Mouse (Mus musculus) WW6 (cell line): ENCODE data around the gene Slc11a1.
"Not testable (repeated sequence)": the region's sequence is repeated elsewhere in the genome, so short reads cannot be mapped to it uniquely, and the experiment has no call there.

Source experiments
- DNase-seq: peaks from one replicate; pipeline ENCODE4 v3.0.0-alpha.2; 2013; ENCODE audit warnings: low read depth, low spot score

Gene Slc11a1

DNA sequence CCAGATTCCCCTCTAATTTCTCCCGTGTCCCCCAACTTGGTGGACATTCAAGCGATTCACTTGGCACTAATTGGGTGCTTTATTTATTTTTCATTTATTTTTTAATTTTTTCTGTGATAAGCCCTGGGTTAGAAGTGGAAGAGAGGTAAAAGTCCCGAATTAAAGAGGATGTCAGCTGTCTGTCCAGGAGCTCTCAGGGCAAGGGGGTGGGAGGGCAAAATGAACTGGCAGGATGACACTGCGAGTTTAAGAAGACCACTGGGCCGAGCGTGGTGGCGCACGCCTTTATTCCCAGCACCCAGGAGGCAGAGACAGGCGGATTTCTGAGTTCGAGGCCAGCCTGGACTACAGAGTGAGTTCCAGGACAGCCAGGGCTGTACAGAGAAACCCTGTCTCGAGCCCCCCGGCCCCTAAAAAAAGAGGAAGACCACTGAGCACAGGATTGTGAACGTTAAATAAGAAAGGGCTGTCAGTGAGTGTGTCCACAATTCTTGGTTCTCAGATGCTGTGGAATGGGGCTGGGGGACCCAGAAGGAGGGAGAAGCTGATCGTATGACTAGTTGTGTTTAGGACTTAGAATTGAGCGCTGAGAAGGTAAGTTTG is 12.5 kb downstream of the Slc11a1 start:
- no peak for DNase-seq

DNA sequence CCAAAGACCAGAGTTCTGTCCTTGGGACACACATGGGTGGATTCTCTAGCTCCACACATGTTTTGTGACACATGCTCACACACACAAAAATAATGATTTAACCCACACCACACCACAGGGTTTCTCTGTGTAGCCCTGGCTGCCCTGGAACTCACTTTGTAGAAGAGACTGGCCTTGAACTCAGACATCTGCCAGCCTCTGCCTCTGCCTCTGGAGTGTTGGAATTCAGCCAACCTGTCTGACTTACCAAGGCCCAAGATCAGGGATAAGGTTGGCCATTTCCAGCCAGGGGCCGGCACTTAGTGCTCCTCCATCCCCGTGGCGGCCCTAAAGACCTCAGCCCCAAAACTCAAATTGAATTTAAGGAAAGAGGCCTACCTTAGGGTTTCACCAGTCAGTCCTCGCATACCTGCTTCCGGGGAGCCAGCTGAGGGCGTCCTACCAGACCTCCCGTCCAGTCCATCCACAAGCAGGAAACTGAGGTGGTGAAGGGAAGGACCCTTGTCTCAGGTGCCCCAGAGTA is 13.5 kb downstream of the Slc11a1 start:
- no peak for DNase-seq

DNA sequence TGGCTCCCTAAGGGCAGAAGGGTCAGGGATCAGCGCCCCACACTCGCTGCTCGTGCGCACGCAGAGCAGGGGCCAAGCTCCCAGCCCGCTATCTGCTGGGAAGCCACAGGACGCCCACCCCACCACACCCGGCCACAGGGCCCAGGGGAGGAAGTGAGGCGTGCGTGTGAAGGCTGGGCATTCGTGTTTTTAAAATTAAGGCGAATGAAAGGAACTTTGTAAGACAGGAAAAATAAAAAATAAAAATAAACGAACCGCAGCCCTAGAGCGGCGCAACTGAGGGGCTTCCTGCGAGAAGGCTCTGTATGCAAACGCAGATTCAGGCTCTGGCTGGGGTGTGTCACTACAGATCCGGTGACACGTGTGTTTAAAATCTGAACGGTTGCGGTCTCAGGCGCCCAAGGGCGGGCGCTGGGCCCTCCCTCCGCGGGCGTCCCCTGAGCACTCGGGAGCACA is 14.9 kb downstream of the Slc11a1 start:
- no peak for DNase-seq

DNA sequence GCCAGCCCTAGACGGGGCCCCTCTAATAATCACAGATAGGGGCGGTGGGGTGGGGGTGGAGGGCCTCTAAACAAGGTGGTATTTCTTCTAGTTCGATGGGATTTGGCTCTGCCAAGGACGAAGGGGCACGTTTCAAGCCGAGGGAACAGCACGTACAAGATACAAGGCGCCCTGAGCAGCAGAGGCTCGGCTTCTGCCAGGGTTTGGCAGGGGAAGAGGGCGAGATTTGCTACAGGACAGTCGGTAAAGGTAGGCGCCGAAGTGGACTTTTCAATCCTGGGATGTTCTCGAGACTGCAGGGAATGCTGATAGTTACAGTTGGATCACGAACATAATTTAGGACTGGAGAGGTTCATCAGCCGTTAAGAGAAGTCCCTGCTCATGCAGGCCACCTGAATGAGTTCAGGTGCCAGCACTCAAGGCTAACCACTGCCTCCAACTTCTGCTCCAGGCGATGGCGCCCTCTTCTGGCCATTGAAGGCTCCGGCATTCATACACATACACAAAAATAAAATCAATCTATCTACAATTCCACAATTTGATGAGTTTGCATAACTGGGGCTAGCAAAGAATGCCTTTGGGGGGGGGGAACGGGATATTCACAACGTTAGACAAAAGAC is 15.4 kb downstream of the Slc11a1 start:
- no peak for DNase-seq

DNA sequence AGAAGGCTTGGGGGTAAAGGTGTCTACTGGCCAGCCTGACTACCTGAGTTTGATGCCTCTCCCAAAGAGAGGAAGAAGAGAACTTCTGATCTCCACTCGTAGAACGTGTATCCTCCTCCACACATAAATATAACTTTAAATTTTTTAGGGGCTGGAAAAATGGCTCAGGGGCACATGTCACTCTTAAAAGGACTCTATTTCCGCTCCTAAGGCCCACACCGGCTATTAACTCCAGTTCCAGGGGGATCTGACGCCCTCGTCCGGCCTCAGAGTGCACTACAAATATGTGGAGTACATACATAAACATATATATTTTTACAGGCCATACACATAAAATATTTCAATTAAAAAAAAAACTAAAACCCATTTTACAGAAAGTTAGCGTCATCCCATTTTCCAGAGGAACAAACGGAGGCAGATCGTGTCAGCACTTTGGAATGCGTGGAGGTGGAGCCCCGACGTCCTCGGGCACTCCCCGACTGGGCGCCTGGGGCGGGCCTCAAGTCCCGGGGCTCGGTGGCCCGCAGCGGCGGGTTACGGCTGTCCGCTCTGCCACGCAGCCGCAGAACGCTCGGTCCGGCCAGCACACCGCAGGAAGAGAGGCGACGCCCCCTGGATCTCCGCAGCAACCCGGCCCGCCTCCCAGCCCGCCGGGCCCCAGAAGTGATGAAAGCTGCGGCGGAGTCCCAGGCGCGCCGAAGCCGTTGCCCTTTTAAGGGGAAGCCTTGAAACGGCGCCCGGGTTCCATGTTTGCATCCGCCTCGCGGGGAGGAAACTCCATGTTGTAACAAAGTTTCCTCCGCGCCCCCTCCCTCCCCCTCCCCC is 16.1 kb downstream of the Slc11a1 start, which contains the start of gene Ctdsp1:
Gene Ctdsp1, plus strand, starts transcription at position 586 of the 825 bp plus-strand sequence.
- peak; percentile 70 for DNase-seq

DNA sequence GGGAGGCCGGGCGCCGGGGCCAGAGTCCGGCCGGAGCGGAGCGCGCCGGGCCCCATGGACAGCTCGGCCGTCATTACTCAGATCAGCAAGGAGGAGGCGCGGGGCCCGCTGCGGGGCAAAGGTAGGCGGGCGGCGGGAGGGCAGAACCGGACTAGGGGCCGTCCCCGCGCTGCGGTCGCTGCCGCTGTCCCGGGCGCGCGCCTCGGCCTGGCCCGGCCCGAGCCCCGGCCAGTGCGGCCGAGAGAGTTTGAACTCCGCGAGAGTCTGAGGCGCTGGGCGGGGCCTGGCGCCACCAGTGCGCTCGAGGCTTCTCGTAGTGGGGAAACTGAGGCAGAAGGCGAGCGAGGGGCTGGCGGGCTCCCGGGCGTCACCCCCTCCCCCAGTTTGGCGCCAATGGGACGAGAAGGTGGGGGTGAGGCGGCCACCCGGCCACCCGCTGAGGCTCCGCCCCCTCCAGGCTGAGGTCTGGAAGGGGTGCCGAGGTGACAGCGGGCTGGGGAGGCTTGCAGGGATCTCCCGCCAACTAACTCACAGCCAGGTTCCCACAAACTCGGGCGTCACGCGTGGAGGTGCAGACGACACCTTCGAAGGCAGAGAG is 16.9 kb downstream of the Slc11a1 start:
- no peak for DNase-seq

DNA sequence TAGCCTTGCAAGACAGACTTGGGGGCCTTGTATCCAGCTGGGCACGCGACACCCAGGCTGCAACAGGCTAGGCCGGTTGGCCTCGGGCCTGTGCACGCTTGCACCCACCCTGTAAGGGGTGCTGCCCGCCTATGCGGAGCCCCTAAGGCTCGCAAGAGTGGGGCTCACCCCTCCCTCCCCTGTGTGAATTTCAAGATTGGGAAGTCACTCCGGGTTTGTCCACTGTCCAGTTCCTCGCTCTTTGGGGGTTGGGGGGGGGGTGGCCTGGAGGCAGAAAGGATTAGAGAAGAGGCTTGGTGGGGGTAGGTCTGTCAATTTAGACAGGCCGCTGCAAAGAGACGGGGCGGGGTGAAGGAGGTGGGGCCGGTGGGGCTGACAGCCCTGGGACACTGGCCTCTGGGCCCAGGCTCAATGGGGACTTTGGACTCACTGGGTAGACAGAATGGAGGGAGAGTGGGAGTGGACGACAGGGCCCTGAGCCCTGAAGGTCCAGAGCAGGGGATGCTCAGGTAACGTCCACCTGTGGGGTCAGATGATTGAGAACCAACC is 17.5 kb downstream of the Slc11a1 start:
- no peak for DNase-seq

DNA sequence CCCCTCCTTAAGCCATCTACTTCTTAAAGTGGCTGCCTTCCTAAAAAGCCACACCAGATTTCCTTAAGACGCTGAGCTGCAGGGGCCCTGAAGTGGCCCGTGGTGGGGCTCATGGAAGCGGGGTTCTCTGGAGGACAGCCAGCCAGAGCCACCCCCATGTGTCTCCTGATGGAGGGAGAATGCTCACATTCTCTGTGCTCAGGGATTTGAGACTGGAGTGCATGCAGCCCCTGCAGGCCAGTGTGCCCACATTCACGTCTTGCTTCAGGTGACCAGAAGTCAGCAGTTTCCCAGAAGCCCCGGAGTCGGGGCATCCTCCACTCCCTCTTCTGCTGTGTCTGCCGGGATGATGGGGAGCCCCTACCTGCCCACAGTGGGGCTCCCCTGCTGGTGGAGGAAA is 18.0 kb downstream of the Slc11a1 start:
- no peak for DNase-seq

DNA sequence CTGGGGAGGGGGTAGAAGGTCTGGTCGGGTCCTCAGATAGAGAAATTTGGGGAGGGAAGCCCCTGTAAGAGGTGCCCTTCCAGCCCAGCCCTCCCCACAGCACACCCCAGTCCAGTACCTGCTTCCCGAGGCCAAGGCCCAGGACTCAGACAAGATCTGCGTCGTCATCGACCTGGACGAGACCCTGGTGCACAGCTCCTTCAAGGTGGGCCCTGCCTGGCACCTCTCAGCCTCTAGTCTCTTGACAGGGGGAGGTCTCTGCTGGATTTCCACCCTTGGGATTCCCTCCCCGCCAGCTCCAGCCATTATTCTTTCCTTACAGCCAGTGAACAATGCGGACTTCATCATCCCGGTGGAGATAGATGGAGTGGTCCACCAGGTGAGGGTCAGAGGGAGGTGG is 18.7 kb downstream of the Slc11a1 start:
- DNase-seq: no peak

DNA sequence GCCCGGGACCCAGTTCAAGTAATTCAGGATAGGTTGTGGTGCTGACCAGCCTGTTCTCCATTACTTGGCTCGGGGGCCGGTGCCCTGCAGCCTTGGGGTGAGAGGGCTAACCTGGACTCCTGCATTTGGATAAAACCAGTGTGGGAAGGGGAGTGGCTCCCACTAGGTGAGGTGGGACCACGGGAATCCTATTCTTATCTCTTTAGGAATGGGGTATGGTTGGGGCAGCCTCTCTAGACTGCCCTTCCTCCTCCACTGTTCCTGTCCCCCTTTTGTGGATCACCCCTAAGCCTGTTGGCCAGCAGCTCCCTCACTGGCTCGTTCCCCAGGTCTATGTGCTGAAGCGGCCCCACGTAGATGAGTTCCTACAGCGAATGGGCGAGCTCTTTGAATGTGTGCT is 19.3 kb downstream of the Slc11a1 start:
- no peak for DNase-seq

DNA sequence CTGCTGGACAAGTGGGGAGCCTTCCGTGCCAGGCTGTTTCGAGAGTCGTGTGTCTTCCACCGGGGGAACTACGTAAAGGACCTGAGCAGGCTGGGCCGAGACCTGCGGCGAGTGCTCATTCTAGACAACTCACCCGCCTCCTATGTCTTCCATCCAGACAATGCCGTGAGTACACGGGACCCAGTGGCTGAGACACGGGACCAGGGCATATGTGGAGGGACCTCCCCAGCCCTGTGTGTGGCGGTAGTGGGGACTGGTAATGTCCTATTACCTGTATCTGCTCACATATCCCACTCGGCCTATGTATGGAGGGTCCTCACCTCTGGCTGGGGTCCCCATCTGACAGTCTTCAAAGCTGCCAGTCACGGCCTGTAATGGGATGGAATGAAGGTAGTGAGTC is 19.9 kb downstream of the Slc11a1 start:
- no peak for DNase-seq

DNA sequence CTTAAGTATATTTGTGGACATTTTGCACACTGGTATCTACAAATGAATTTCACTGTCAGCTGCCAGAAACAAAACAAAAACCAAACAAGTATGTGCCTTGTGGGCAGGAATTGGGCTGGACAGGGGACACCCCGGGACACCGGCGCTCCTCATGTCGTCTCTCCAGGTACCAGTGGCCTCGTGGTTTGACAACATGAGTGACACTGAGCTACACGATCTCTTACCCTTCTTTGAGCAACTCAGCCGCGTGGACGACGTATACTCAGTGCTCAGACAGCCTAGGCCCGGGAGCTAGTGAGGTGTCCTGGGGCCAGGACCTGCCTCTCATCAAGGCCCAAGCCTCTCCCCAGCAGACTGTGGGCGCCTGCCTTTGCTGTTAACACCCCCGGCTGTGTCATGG is 20.3 kb downstream of the Slc11a1 start:
- no peak for DNase-seq

DNA sequence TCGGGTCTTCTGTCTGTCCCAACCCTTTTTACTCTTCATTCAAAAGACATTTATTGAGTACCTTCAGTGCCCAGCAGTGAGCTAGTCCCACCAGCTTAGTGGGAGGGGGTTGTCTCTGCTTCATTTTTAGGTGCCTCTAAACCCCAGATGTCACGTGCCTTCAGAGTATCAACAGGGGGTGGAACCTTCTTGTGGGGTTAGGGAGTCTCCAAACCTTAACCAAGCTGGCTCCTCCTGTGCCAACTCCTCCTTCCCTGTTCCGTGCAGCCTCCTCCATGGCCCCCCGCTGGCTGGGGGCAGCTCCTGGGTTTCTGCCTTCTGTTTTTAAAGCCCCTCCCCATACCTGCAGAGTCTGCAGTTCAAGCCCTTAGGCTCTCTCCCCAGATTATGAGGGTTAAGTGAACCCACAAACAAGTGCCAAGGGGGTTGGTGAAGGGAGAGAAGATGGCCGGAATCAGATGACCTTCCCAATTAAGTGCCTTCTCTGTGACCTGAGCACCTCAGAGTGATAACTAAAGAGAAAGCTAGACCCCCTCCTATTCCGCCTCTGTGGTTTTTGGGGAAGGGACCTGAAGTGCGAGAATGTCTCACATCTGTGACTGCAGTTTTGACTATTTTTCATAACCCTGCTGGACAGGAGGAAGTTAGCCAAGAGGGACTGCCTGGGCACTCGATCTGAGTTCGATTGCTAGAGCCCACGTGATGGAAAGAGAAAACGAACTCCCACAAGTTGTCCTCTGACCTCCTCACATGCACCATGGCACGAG is 21.6 kb downstream of the Slc11a1 start:
- not testable (repeated sequence) for DNase-seq

DNA sequence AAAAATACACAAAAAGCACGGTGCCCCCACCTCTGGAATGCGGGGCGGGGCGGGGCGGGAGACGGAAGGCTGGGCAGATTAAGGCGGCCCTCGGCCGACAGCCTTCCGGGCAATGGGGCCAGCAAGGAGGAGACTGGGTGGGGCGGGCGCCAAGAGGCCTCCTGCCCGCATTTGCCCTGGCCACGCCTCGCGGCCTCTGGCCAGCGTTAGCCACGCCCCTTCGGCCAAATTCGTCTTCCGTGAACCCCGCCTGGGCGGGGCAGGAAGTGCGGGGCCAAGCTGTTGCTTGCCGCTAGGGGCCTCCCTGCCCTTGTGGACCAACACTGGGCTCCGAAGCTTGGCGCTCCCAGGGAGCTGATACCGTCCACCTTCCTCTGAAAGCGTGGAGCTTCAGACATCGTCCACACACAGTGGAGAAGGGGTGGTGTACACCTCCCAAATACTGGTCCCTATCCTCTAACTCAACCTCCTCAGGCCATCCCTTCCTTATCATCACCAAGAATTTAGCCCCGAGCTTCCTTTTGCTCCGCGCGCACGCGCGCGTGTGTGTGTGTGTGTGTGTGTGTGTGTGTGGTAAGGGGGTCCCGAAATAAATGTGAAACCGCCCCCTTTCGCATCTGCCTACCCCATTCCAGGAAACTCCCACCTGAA is 22.4 kb downstream of the Slc11a1 start:
- peak; percentile 89 for DNase-seq

DNA sequence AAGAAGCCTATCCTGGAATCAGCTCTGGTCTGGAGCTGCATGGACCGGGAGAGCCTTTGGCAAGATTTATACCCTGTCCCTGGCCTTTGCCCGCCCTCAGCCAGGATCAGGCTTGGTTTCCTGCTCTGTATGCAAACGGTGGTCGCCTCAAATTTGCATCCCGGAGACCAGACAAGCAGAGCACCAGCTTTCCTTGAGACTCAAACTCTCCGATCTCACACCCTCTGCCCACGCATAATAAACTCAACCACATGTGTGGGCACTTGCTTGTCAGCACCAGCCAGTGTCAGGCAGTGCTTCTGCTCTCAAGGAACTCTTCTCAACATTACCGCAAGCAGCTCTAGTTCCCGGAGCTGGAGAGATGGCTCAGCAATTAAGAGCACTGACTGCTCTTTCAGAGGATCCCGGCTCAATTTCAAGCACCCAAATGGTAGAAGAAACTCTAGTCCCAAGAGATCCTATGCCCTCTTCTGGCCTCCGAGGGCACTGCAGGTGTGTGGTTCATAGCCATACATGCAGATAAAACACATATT is 23.0 kb downstream of the Slc11a1 start:
- no peak for DNase-seq

DNA sequence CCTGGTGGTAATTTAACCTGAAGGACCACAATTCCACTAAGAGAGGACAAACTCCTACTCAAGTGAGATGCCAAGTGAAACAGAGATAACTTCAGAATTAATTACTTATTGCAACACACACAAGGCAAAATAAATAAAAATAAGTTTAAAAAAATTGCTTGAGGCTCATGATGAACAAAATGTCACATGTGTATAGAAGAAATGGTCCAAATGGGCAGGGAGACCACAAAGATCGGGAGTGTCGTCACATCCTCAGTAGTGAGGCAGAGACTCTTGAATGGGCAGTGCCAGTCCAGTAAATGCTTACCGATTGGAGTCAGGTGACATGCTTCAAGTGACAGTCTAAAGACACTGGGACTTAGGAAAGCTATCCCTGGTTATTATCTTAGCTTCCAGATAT is 25.5 kb downstream of the Slc11a1 start:
- no peak for DNase-seq

DNA sequence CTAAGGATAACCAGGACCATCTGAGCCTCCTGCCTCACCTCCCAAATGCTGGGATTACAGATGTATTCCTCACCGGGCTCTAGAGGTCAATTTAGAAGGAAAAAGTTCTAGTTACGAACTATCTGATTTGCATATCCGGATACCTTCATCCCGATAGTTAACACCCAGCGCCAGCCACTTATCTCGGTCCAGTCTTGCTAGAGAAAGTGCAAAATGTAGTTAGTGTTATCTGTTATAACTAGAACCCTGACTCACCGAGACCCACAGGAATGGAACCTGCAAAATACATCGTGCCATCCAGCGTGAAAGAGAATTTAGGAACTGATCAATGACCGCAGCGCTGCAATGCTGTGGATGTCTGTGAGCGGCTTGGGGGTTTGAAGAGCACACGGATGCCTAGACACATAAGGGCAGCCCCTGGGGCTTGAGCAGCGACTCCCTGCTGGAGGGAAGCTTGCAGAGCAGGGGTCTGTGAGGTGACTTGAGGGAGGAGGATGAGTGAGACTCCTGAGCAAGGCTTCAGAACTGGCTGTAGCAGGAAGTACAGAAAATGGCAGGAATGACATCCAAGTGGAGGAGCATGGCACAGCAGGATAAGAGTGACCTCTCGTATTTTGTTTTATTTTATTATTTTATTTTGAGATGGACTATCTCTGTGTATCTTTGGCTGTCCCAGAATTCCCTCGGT is 26.2 kb downstream of the Slc11a1 start:
- DNase-seq: no peak

DNA sequence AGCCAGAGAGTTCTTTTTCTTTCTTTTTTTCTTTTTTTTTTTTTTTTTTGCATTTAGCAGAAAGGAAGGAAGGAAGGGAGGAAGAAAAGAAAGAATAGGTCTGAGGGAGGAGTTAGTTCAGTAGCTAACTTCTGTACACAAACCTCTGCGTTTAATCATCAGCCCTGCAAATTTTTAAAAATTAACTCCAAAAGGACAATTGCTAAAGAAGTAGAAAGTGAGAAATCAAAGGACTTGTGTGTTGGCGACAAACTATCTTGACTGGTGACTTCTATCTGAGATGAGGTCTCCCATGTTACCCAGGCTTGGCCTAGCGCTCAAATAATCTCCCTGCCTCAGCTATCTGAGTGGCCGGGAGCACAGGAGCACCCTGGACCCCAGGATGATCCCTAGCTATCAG is 29.2 kb downstream of the Slc11a1 start:
- no peak for DNase-seq

DNA sequence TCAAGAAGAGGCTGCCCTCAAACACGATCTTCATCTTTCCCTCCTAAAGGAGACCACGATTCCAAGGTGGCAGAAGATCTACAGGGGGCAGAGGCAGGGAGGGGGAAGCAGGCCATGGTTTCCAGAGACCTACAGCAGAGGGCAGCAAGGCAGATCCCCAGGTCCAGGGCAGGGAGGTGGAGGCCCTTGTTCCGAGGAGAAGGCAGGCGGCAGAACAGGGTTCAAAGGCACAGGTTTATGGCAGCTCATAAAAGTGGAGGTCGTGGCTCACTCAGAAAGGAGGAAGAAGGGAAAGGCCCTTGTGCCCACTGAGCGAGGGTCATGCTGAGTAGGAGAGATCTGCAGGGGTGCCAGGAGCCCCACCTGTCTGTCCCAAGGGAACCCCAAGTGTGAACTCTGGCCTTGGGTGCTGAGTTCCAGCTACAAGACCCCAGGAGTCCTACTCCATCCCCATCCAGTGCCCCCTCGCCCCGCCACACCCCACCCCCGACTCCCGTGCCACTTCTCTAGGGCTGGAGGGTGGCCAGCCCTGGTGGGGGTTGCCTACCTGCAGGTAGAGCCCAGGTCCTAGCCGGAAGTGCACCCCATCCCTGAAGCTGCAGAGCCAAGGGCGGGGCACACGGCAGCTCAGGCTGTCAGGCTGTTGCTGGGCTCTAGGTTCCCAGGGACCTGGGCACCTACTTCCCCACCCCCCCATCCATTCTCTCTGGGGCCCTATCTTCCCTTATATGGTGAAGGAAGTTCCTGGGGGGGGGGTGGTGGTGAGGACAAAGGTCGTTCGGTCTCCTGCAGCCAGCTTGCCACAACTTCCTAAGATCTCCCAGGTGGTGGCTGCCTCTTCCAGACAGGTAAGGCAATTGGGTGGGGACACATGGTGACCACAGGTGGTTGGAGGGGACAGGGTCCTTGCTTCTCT is 33.9 kb downstream of the Slc11a1 start, which contains the start of gene Vil1:
Gene Vil1, plus strand, starts transcription at position 788 of the 916 bp plus-strand sequence.
- DNase-seq: no peak
